Mouse (Mus musculus): Measurements from ENCODE around the gene Ccdc148.

The Ccdc148 gene

DNA sequence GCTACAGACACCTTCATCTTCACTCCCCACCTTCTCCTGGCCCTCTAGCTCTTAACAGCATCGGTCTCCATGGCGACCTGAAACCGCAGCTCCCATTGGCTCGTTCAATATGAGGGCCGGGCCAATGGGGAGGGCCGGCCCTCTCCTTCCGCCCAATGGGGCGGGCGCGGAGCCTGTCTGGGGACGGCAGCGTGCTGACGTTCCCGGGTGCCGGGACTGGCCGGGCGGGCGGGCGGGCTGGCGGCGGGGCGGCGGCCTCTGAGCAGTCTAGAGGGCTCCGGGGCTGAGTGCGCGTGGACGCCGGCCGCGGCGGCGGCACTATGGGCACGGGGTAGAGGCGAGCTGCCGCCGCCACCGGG, at the start of gene Ccdc148, which contains the start of gene Pkp4:
Gene Ccdc148, minus strand, starts transcription at position 79 of the 359 bp plus-strand sequence.
Gene Pkp4, plus strand, starts transcription at position 246 of the 359 bp plus-strand sequence.
- in situ Hi-C loops (cut with MboI; ENCODE audit: unreplicated experiment in 2 of 2), result no loop called here

DNA sequence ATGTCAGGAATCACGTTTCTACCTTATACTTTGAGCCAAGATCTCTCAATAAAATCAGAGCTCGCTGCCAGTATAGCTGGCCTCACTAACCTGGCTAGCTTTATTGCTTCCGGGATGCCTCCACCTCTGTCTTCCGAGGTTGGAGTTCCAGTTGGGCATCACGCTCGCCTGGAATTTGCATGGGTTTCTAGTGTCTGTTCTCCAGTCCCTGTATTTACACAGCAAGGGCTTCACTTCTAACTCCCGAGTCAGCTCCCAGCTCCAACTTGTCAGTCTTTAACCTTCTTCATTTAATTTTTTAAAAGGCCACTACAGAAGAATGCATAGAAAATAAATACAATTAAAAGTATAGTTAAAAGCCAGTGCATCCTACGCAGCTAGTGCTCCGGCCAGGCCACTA, 47.8 kb upstream of the Ccdc148 start:
- in situ Hi-C loops (cut with MboI; ENCODE audit: unreplicated experiment in 2 of 2), result no loop called here

- in situ Hi-C loops (cut with MboI; ENCODE audit: unreplicated experiment in 2 of 2), result no loop called here
These were observed 47.2 kb upstream of the Ccdc148 start for GRCm38 (mm10) chr2:59207725-59208124.

DNA sequence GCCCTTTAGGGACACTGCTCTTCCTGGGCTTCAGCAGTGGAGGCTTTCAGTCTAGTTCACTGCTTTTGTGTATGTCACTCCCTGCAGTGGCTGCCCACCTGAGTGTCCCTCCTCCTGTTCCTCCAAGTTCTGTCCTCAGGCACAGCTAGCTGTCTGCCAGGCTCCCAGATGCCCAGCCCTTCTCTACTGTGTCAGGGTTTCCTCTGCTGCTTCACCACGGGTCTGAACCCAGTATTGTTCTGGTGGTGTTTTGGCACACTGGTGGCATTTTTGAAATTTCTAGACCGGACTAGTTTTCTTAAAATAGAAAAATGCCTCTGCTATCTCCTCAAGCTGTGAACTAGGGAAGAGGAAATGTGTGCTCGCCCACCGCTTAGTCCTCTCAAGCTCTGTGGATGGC, 46.8 kb upstream of the Ccdc148 start:
- in situ Hi-C loops (cut with MboI; ENCODE audit: unreplicated experiment in 2 of 2), result no loop called here

GRCm38 (mm10) chr2:59206190-59206589, 45.7 kb upstream of the Ccdc148 start:
- in situ Hi-C loops (cut with MboI; ENCODE audit: unreplicated experiment in 2 of 2), result no loop called here

- in situ Hi-C loops (cut with MboI; ENCODE audit: unreplicated experiment in 2 of 2), result no loop called here
These were observed 44.6 kb upstream of the Ccdc148 start for GRCm38 (mm10) chr2:59205092-59205491.

DNA sequence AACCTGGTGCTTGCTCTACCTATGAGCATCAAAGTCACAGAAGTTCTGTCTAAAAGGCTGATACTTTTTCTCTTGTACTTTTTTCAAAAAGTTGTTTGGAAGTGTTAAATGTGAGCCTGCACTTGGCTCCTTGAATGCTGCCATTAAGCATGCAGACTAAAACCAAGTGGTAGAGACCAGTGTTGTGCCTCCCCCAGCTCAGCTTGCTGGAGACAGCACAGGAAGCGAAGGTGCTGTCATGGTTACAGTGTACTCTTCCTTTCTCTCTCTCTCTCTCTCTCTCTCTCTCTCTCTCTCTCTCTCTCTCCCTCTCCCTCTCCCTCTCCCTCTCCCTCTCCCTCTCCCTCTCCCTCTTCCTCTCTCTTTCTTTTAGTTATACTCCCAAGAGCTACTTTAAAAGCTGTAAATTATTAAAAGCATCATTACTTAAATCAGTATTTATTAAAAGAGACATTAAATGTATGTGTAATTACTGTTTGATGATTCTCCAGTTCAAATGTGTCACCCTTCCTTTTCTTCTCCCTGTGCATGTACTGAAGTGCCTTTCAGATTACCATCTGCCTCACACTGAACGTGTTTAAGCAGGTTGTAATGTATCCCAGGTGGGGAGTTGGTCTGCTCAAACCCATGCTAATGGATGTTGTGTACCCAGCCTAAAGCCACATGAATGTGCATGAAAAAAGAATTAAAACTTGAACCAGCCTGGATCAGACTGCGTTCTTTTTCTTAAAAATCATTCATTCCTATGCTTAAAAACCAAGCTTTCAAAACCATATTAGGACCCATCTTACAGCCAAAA, 43.3 kb upstream of the Ccdc148 start:
- in situ Hi-C loops (cut with MboI; ENCODE audit: unreplicated experiment in 2 of 2), result no loop called here

DNA sequence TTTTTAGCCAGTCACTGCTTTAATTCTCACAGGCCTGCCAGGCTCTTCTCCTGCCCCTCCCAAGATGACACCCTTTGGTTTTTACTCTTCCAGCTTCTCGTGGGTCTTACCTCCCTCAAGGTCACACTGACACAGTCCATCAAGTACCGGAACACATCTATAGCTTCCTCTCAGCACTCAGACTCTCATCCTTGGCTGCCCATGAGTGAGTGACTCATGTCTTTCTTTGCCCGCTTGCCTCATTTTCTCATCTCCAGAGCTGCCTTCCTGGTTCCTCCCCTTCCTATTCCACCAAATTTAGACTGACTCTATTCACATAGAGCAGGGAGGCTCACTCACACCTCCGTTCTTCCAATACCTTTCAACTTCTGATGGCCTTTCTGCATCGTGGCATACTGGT, 42.4 kb upstream of the Ccdc148 start:
- in situ Hi-C loops (cut with MboI; ENCODE audit: unreplicated experiment in 2 of 2), result no loop called here

DNA sequence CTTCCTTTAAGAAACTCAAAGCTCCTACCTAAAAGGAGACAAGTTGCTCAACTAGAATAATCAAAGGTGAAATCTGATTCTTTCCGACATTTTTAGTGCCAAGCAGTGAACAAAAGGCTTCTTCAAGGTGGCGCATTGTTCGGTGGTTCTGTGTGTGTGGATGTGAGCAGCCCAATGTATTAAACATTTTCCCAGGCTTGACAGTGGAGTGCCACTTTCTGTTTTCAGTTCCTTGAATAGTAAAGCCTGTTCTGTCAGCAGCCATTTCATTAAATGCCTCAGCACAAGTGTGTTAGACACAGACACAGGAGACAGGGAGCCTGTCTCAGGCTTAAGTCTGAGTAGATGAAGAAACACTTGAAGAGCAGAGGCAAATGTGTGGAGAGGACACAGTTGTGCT, 40.0 kb upstream of the Ccdc148 start:
- in situ Hi-C loops (cut with MboI; ENCODE audit: unreplicated experiment in 2 of 2), result no loop called here

DNA sequence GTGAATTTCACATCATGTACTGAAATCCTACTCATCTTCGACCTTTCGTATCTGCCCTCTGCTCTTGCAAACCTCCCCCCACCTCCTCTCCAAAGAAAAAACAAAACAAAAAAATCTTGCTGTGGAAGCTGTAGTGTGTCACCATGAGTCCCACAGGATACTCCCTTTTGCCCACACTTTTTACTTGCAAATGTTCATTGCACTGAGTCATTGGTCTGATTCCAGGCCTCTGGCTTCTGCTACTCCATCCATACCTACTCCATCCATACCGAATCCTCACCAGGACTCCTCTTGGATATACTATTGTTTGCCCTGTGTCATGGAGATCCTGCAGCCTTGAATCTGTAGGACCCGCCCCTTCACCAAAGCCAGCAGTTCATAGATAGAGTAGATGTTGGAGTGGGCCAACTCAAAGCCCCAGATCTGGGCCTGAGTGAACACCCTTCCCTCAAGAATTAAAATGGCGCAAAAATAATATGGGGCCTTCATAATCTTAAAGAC, 39.0 kb upstream of the Ccdc148 start:
- in situ Hi-C loops (cut with MboI; ENCODE audit: unreplicated experiment in 2 of 2), result no loop called here

DNA sequence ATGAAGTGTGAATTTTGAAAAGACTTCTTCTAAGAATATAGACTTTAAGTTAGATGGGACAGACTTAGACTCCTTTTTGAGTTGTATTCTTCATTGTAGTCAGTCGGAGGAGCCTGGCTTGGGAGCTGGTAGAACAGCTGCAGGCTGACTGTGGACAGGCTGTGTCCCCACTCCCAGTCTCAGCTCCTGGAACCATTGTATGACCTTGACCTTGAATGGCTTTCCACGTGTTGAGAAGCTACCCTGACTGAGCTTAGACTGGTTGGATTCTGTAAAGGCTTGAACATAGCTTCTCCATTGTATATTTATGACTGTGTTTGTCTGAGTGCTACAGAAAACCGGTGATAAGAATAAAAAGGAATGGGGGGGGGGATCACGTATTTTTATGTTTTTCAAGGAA, 36.7 kb upstream of the Ccdc148 start:
- in situ Hi-C loops (cut with MboI; ENCODE audit: unreplicated experiment in 2 of 2), result no loop called here

- in situ Hi-C loops (cut with MboI; ENCODE audit: unreplicated experiment in 2 of 2), result no loop called here
These were observed 32.6 kb upstream of the Ccdc148 start for GRCm38 (mm10) chr2:59193117-59193516.

DNA sequence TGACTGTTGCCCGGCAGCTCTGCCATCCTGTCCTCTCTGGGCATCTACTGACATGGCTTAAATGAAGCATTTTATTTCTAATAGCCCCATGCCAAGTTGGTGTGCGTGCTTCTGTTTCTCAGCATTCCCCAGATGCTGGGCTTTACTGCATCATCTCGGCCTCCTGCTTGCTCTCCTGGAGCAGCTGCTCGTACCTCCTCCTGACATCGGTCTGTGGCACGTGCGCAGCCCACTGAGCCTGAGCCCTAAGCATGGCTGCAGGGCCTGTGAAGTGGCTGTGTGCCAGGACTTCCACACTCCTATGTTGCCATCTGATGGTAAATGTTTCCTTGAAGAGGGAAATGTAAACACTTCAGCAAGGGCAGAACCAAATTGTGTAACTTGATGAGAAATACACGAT, 31.0 kb upstream of the Ccdc148 start:
- in situ Hi-C loops (cut with MboI; ENCODE audit: unreplicated experiment in 2 of 2), result no loop called here

DNA sequence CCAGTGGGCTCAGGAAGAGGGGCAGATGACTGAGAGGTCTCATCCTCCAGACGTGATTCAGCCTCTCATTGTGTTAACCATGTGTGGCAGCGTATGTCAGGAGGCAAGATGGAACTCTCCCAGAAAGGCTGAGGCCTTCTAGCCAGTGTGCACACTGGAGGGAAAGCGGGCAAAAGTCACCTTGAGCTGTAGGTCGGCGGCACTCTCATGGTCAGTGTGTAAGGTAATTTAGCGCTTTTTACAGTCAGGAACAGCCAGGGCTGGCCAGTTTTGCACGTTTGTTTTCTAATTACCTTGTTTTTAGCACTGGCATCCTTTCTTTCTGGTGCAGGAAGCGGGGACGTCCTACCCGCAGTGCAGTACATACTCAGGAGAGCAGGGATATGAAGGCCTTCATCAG, 29.7 kb upstream of the Ccdc148 start:
- in situ Hi-C loops (cut with MboI; ENCODE audit: unreplicated experiment in 2 of 2), result no loop called here

DNA sequence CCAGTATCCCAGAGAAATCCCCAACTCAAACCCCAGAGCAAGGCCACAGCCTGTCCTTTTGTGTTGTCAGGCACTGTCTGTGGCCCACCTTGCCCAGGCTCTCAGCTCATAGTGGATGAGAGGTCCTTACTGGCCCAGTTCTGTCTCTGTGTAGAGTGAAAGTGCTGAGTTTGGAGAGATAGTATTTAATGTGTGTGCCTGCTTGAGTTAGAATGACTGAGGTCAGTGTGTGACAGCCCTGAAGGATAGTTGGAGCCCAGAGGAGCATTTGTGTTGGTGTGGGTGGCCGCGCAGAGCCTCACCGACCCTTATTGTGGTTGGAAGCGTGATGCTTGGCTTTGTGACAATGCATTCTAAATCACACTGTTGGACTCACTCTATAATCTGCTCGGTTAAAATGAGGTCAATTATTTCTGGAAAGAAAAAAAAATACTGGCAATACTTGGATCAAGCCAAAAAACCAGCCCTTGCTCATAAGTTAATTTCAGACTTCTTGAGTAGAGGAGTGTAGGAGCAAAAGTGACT, 29.2 kb upstream of the Ccdc148 start:
- in situ Hi-C loops (cut with MboI; ENCODE audit: unreplicated experiment in 2 of 2), result no loop called here

DNA sequence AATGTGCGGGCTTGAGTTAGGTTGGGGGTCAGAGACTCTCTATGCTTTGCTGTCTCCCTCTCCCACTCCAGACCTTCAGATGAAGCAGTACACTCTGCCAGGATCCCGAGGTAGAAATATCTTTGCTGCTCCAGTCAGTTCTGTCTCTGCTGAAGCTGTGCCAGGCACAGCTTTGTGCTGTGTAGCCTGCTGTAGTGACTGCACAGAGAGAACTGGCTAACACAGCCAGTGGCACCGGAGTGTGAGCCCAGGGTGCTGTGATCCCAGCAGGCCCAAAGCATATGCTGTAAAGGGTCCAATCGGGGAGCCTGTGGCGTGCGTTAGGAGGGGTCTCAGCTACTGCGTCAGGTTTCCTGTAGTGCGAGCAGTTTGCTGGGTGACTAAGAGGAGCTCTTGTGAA, 27.8 kb upstream of the Ccdc148 start:
- in situ Hi-C loops (cut with MboI; ENCODE audit: unreplicated experiment in 2 of 2), result no loop called here

GRCm38 (mm10) chr2:59186966-59187365, 26.5 kb upstream of the Ccdc148 start:
- in situ Hi-C loops (cut with MboI; ENCODE audit: unreplicated experiment in 2 of 2), result no loop called here

DNA sequence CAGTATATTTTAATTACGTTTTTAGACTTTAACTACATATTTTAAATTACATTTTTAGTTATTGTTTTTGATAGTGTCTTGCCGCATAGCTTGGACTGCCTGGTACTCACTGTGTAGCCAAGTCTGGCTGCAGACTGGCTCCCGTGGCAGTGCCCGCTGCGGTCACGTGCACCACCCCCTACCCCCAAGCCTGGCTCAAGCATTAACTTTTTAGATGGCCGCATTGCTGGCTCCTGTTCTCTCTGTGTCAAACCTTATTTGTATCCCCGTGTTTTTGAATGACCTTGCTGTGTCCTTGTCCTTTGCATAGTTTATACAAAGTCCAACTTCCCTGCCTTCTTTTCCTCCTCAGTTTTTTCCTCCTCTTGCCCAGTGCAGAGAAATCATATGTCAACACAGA, 25.6 kb upstream of the Ccdc148 start:
- in situ Hi-C loops (cut with MboI; ENCODE audit: unreplicated experiment in 2 of 2), result no loop called here

DNA sequence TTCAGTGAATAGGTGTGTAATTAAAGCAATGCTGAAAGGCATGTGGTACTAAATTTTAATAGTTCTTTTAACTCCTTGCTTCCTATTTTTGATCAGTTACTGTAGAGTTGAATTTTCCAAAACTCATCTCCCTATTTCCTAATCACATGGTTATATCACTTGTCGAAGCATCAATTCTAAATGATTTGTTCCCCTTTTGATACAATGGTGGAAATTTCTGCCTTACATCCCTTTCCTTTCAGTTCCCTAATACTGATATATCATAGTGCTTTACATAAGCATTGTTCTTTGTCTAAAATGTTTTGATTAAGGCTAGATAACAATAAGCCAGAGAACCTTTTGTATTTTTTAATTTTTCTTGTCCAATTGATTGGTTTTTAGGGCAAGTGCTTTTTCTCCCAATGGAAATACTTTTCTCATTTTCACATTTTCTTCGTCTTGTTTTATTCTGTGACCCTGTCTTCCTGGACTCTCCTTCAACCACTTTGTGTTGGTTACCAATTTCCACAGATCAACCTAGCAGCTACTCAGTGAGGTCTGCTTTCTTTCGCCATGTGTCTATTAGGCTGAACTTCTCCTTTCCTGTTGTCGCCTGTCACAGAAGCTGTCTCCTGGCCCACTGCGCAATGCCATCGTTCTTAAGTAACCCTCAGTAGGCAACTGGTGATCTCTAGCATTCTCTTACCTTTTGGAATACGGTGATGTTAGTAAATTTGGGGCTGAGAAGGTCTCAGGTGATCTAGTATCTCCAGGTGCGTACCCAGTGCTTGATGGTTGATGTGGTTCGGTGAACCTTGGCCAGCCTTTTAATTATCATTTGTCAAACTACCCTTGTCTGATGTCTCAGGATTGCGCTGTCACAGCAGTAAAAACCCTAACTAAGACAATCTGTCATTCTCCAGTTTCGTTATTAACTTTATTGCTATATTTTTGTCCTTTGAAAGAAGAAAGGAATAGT, 23.9 kb upstream of the Ccdc148 start:
- in situ Hi-C loops (cut with MboI; ENCODE audit: unreplicated experiment in 2 of 2), result no loop called here

DNA sequence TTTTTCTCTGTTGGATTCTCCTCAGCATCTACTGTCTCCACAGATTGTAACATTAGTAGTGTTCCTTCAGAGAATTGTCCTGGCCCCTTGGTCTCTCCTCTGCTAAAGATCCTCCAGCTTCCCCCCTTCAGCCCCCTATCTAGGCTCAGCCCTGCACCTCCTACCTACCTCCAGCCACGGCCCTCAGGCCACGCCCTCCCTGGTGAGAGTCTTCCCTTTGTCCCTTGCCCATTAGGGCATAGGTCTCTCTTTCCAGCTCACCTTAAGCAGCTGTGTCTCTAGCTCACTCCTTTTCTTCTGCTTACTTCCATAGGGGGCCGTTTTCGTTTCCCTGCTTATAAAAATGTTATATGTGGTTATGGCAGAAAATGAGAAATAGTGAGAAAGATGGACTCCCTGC, 23.1 kb upstream of the Ccdc148 start:
- in situ Hi-C loops (cut with MboI; ENCODE audit: unreplicated experiment in 2 of 2), result no loop called here
